Mouse (Mus musculus) limb, embryonic 14.5 days (tissue): ENCODE data around the gene Tbc1d10c. TPM values are rescaled to one million over a fixed set of nuclear protein-coding genes. Genes with fewer than 3 reads are reported as not detected.

Experiments used
- ATAC-seq: fragments of 200-750 bp; cut with Nextera tagmentation; 2 replicates; pipeline ENCODE4 v1.8.0; 2017; ENCODE audit warnings: low read depth, moderate number of reproducible peaks, moderate TSS enrichment; ENCODE audit not compliant: low FRiP score
- DNase-seq: peaks from one replicate; pipeline ENCODE4 v3.0.0-alpha.2; 2015; ENCODE audit warnings: low spot score
- H3K27ac ChIP-seq: fragments of 300-500 bp; sonication (generic); replicated peaks from 2 replicates; pipeline ENCODE4 v1.5.1; 2014; ENCODE audit warnings: low read depth, mild to moderate bottlenecking, low read length, moderate library complexity, mixed read lengths
- H3K27me3 ChIP-seq: fragments of 300-500 bp; sonication (generic); 2 replicates; pipeline ENCODE4 v1.6.1; 2014; ENCODE audit warnings: low read length, mixed read lengths; ENCODE audit not compliant: control insufficient read depth, insufficient read depth
- H3K36me3 ChIP-seq: fragments of 300-500 bp; sonication (generic); 2 replicates; pipeline ENCODE4 v1.6.1; 2014; ENCODE audit warnings: mild to moderate bottlenecking, low read length, moderate library complexity, mixed read lengths; ENCODE audit not compliant: control insufficient read depth, insufficient read depth
- H3K4me1 ChIP-seq: fragments of 300-500 bp; sonication (generic); 2 replicates; pipeline ENCODE4 v1.6.1; 2014; ENCODE audit warnings: antibody characterized with exemption, low read length, mixed read lengths; ENCODE audit not compliant: control insufficient read depth, insufficient read depth
- H3K4me2 ChIP-seq: fragments of 300-500 bp; sonication (generic); replicated peaks from 2 replicates; pipeline ENCODE4 v1.6.1; 2014; ENCODE audit warnings: low read depth, mild to moderate bottlenecking, low read length, moderate library complexity; ENCODE audit not compliant: severe bottlenecking
- H3K4me3 ChIP-seq: fragments of 300-500 bp; sonication (generic); replicated peaks from 2 replicates; pipeline ENCODE4 v1.5.1; 2014; ENCODE audit warnings: low read length
- H3K9ac ChIP-seq: fragments of 300-500 bp; sonication (generic); 2 replicates; pipeline ENCODE4 v1.6.1; 2014; ENCODE audit warnings: mild to moderate bottlenecking, low read depth, low read length, moderate library complexity; ENCODE audit not compliant: severe bottlenecking
- H3K9me3 ChIP-seq: fragments of 300-500 bp; sonication (generic); 2 replicates; pipeline ENCODE4 v1.6.1; 2016; ENCODE audit warnings: low read length; ENCODE audit not compliant: control insufficient read depth
- POLR2A ChIP-seq: fragments of 200-500 bp; IDR thresholded peaks from 2 replicates; pipeline ENCODE4 v1.8.0; 2012; ENCODE audit warnings: inconsistent platforms, mild to moderate bottlenecking, moderate library complexity, borderline replicate concordance; ENCODE audit not compliant: insufficient read depth, insufficient read length; ENCODE audit errors: extremely low read depth
- WGBS: fragments of 180-500 bp; shearing (Covaris S2); extraction: QIAGEN DNeasy Blood & Tissue Kit; methylation state at CpG from one replicate; pipeline ENCODE4 v1.1.7; 2014; 5-methylcytosine and 5-hydroxymethylcytosine counted together
- microRNA-seq: library from miRNA; unstranded; fragments of <30 nt; microRNA quantifications from one replicate; pipeline ENCODE4, GENCODE M21; 2016
- polyA plus RNA-seq, 2 experiments: library from polyadenylated mRNA; depleted of rRNA in 1 of 2; stranded (reverse) in 1 of 2; unstranded in 1 of 2; fragments of >200 nt; fragmentation: Nextera tagmentation in 1 of 2; extraction: Ambion mirVana in 1 of 2; gene quantifications; 2 replicates each; pipeline versions ENCODE4 v1.2.1 to v1.2.3; 2012 to 2014

Tbc1d10c gene
- polyA plus RNA-seq, 2 experiments = 3.9 to 4.5 TPM

DNA sequence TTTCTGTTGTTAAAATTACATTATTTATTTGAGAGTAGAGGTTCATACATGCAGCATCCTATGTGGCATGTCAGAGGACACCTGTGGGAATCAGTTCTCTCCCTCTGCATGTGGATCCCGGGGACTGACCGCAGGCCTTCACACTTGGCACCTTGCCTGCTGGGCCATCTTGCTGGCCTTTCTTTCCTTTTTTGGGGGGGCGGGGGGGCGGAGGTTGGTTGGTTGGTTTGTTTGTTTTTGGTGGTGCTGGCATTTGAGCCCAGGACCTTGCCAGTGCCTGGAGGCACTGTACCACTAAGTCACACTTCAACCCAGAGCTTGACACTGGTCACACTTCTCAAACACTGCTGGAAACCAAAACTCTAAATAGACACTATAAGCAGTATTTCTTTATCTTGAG, 56.7 kb downstream of the Tbc1d10c start:
- no peak overlapping the region for H3K4me3 ChIP-seq
- peaks cover 38% of the 10 kb centered on the region for H3K36me3 ChIP-seq
- H3K9ac ChIP-seq = no peak overlapping the region
- DNase-seq (no peak), ATAC-seq (no peak)
- no peak for TF ChIP-seq POLR2A
- WGBS = 85% methylated on average over 4 of the region's 4 CpGs
- H3K4me1 ChIP-seq = no peaks in the 10 kb centered on the region
- H3K27ac ChIP-seq = no peak overlapping the region
- no peaks in the 10 kb centered on the region for H3K27me3 ChIP-seq
- H3K9me3 ChIP-seq = no peaks in the 10 kb centered on the region
- H3K4me2 ChIP-seq = no peak overlapping the region

Small RNA genes within 50 kb of the gene (microRNA-seq; reads per million reads assigned to microRNA genes)
- not detected for gene Gm26115

Other genes with a start within 250 kb of the Tbc1d10c start
Only the 30 nearest of the 31 such genes appear.
- gene Aldh3b3, start 232.6 kb downstream of the Tbc1d10c start, polyA plus RNA-seq (2012; rRNA removed) = 0.32 and 0.52 TPM in 2 replicates
- gene Aldh3b3, start 232.6 kb downstream of the Tbc1d10c start, polyA plus RNA-seq (2014; fragmentation: Nextera tagmentation; extraction: Ambion mirVana) = 0.33 and 0.39 TPM in 2 replicates
- 10.7 and 14.5 TPM in 2 replicates for gene Aldh3b2, start 219.0 kb downstream of the Tbc1d10c start, polyA plus RNA-seq (2012; rRNA removed)
- 28.1 and 30.3 TPM in 2 replicates for gene Aldh3b2, start 219.0 kb downstream of the Tbc1d10c start, polyA plus RNA-seq (2014; fragmentation: Nextera tagmentation; extraction: Ambion mirVana)
- gene Acy3, start 204.7 kb downstream of the Tbc1d10c start, polyA plus RNA-seq (2012; rRNA removed) = 9.4 and 12.8 TPM in 2 replicates
- 6.7 and 9.2 TPM in 2 replicates for gene Acy3, start 204.7 kb downstream of the Tbc1d10c start, polyA plus RNA-seq (2014; fragmentation: Nextera tagmentation; extraction: Ambion mirVana)
- gene Tbx10, start 198.5 kb downstream of the Tbc1d10c start, polyA plus RNA-seq (2012; rRNA removed) = 0.08 and 0.12 TPM in 2 replicates
- 0.28 TPM in 1 of 2 replicates, not detected in the other for gene Tbx10, start 198.5 kb downstream of the Tbc1d10c start, polyA plus RNA-seq (2014; fragmentation: Nextera tagmentation; extraction: Ambion mirVana)
- 18.3 and 21.0 TPM in 2 replicates for gene Nudt8, start 190.7 kb downstream of the Tbc1d10c start, polyA plus RNA-seq (2012; rRNA removed)
- gene Nudt8, start 190.7 kb downstream of the Tbc1d10c start, polyA plus RNA-seq (2014; fragmentation: Nextera tagmentation; extraction: Ambion mirVana) = 35.8 and 38.9 TPM in 2 replicates
- gene Gm49405, start 190.7 kb downstream of the Tbc1d10c start, polyA plus RNA-seq (2012; rRNA removed) = 7.0 and 8.0 TPM in 2 replicates
- gene Gm49405, start 190.7 kb downstream of the Tbc1d10c start, polyA plus RNA-seq (2014; fragmentation: Nextera tagmentation; extraction: Ambion mirVana) = 2.3 and 3.3 TPM in 2 replicates
- 19.6 and 22.4 TPM in 2 replicates for gene Doc2g, start 188.0 kb downstream of the Tbc1d10c start, polyA plus RNA-seq (2012; rRNA removed)
- gene Doc2g, start 188.0 kb downstream of the Tbc1d10c start, polyA plus RNA-seq (2014; fragmentation: Nextera tagmentation; extraction: Ambion mirVana) = 3.4 and 3.9 TPM in 2 replicates
- gene Ndufv1, start 178.5 kb downstream of the Tbc1d10c start, polyA plus RNA-seq (2012; rRNA removed) = 141 and 157 TPM in 2 replicates
- 193 and 194 TPM in 2 replicates for gene Ndufv1, start 178.5 kb downstream of the Tbc1d10c start, polyA plus RNA-seq (2014; fragmentation: Nextera tagmentation; extraction: Ambion mirVana)
- 291 and 325 TPM in 2 replicates for gene Gstp1, start 153.3 kb downstream of the Tbc1d10c start, polyA plus RNA-seq (2012; rRNA removed)
- 508 and 540 TPM in 2 replicates for gene Gstp1, start 153.3 kb downstream of the Tbc1d10c start, polyA plus RNA-seq (2014; fragmentation: Nextera tagmentation; extraction: Ambion mirVana)
- 10.7 and 10.8 TPM in 2 replicates for gene Gstp2, start 145.3 kb downstream of the Tbc1d10c start, polyA plus RNA-seq (2012; rRNA removed)
- gene Gstp2, start 145.3 kb downstream of the Tbc1d10c start, polyA plus RNA-seq (2014; fragmentation: Nextera tagmentation; extraction: Ambion mirVana) = 0.87 and 1.7 TPM in 2 replicates
- gene Gstp3, start 131.7 kb downstream of the Tbc1d10c start, polyA plus RNA-seq (2012; rRNA removed) = 0.63 and 0.69 TPM in 2 replicates
- gene Gstp3, start 131.7 kb downstream of the Tbc1d10c start, polyA plus RNA-seq (2014; fragmentation: Nextera tagmentation; extraction: Ambion mirVana) = 0.41 and 0.47 TPM in 2 replicates
- not detected in 2 replicates for gene Cabp2, start 109.7 kb downstream of the Tbc1d10c start, polyA plus RNA-seq (2012; rRNA removed)
- not detected in 2 replicates for gene Cabp2, start 109.7 kb downstream of the Tbc1d10c start, polyA plus RNA-seq (2014; fragmentation: Nextera tagmentation; extraction: Ambion mirVana)
- gene Cdk2ap2, start 94.1 kb downstream of the Tbc1d10c start, polyA plus RNA-seq (2012; rRNA removed) = 45.2 and 52.1 TPM in 2 replicates
- gene Cdk2ap2, start 94.1 kb downstream of the Tbc1d10c start, polyA plus RNA-seq (2014; fragmentation: Nextera tagmentation; extraction: Ambion mirVana) = 67.0 and 67.6 TPM in 2 replicates
- gene Pitpnm1, start 91.3 kb downstream of the Tbc1d10c start, polyA plus RNA-seq (2012; rRNA removed) = 16.2 and 20.8 TPM in 2 replicates
- gene Pitpnm1, start 91.3 kb downstream of the Tbc1d10c start, polyA plus RNA-seq (2014; fragmentation: Nextera tagmentation; extraction: Ambion mirVana) = 4.5 and 6.7 TPM in 2 replicates
- gene Aip, start 65.4 kb downstream of the Tbc1d10c start, polyA plus RNA-seq (2012; rRNA removed) = 96.0 and 119 TPM in 2 replicates
- gene Aip, start 65.4 kb downstream of the Tbc1d10c start, polyA plus RNA-seq (2014; fragmentation: Nextera tagmentation; extraction: Ambion mirVana) = 86.4 and 95.7 TPM in 2 replicates
- 0.01 and 0.05 TPM in 2 replicates for gene Gpr152, start 51.5 kb downstream of the Tbc1d10c start, polyA plus RNA-seq (2012; rRNA removed)
- not detected in 2 replicates for gene Gpr152, start 51.5 kb downstream of the Tbc1d10c start, polyA plus RNA-seq (2014; fragmentation: Nextera tagmentation; extraction: Ambion mirVana)
- gene Cabp4, start 47.3 kb downstream of the Tbc1d10c start, polyA plus RNA-seq (2012; rRNA removed) = 0.05 and 0.06 TPM in 2 replicates
- gene Cabp4, start 47.3 kb downstream of the Tbc1d10c start, polyA plus RNA-seq (2014; fragmentation: Nextera tagmentation; extraction: Ambion mirVana) = 0.10 TPM in 2 replicates
- gene Coro1b, start 42.7 kb downstream of the Tbc1d10c start, polyA plus RNA-seq (2012; rRNA removed) = 229 and 261 TPM in 2 replicates
- 148 and 153 TPM in 2 replicates for gene Coro1b, start 42.7 kb downstream of the Tbc1d10c start, polyA plus RNA-seq (2014; fragmentation: Nextera tagmentation; extraction: Ambion mirVana)
- gene Ptprcap, start 37.7 kb downstream of the Tbc1d10c start, polyA plus RNA-seq (2012; rRNA removed) = 7.0 and 8.9 TPM in 2 replicates
- 7.8 and 8.9 TPM in 2 replicates for gene Ptprcap, start 37.7 kb downstream of the Tbc1d10c start, polyA plus RNA-seq (2014; fragmentation: Nextera tagmentation; extraction: Ambion mirVana)
- gene Rps6kb2, start 27.9 kb downstream of the Tbc1d10c start, polyA plus RNA-seq (2012; rRNA removed) = 76.4 and 85.1 TPM in 2 replicates
- 43.0 and 47.2 TPM in 2 replicates for gene Rps6kb2, start 27.9 kb downstream of the Tbc1d10c start, polyA plus RNA-seq (2014; fragmentation: Nextera tagmentation; extraction: Ambion mirVana)
- 2.6 and 5.6 TPM in 2 replicates for gene Carns1, start 15.8 kb downstream of the Tbc1d10c start, polyA plus RNA-seq (2012; rRNA removed)
- 1.4 and 1.8 TPM in 2 replicates for gene Carns1, start 15.8 kb downstream of the Tbc1d10c start, polyA plus RNA-seq (2014; fragmentation: Nextera tagmentation; extraction: Ambion mirVana)
- 490 and 517 TPM in 2 replicates for gene Ppp1ca, start 781 bp upstream of the Tbc1d10c start, polyA plus RNA-seq (2012; rRNA removed)
- 794 and 821 TPM in 2 replicates for gene Ppp1ca, start 781 bp upstream of the Tbc1d10c start, polyA plus RNA-seq (2014; fragmentation: Nextera tagmentation; extraction: Ambion mirVana)
- gene Rad9a, start 10.4 kb upstream of the Tbc1d10c start, polyA plus RNA-seq (2012; rRNA removed) = 57.5 and 75.5 TPM in 2 replicates
- gene Rad9a, start 10.4 kb upstream of the Tbc1d10c start, polyA plus RNA-seq (2014; fragmentation: Nextera tagmentation; extraction: Ambion mirVana) = 33.3 and 38.0 TPM in 2 replicates
- 42.8 and 61.2 TPM in 2 replicates for gene Clcf1, start 23.0 kb upstream of the Tbc1d10c start, polyA plus RNA-seq (2012; rRNA removed)
- gene Clcf1, start 23.0 kb upstream of the Tbc1d10c start, polyA plus RNA-seq (2014; fragmentation: Nextera tagmentation; extraction: Ambion mirVana) = 7.7 and 8.7 TPM in 2 replicates
- 0.83 and 1.0 TPM in 2 replicates for gene AC109138.7, start 23.1 kb upstream of the Tbc1d10c start, polyA plus RNA-seq (2012; rRNA removed)
- gene AC109138.7, start 23.1 kb upstream of the Tbc1d10c start, polyA plus RNA-seq (2014; fragmentation: Nextera tagmentation; extraction: Ambion mirVana) = not detected in 2 replicates
- gene Pold4, start 40.6 kb upstream of the Tbc1d10c start, polyA plus RNA-seq (2012; rRNA removed) = 48.0 and 50.7 TPM in 2 replicates
- gene Pold4, start 40.6 kb upstream of the Tbc1d10c start, polyA plus RNA-seq (2014; fragmentation: Nextera tagmentation; extraction: Ambion mirVana) = 26.5 and 28.4 TPM in 2 replicates
- 57.5 and 65.5 TPM in 2 replicates for gene Ssh3, start 77.9 kb upstream of the Tbc1d10c start, polyA plus RNA-seq (2012; rRNA removed)
- gene Ssh3, start 77.9 kb upstream of the Tbc1d10c start, polyA plus RNA-seq (2014; fragmentation: Nextera tagmentation; extraction: Ambion mirVana) = 21.2 and 22.3 TPM in 2 replicates
- 25.2 and 33.2 TPM in 2 replicates for gene Ankrd13d, start 91.9 kb upstream of the Tbc1d10c start, polyA plus RNA-seq (2012; rRNA removed)
- gene Ankrd13d, start 91.9 kb upstream of the Tbc1d10c start, polyA plus RNA-seq (2014; fragmentation: Nextera tagmentation; extraction: Ambion mirVana) = 10.2 and 11.5 TPM in 2 replicates
- 83.6 and 92.1 TPM in 2 replicates for gene Grk2, start 114.9 kb upstream of the Tbc1d10c start, polyA plus RNA-seq (2012; rRNA removed)
- 22.3 and 22.9 TPM in 2 replicates for gene Grk2, start 114.9 kb upstream of the Tbc1d10c start, polyA plus RNA-seq (2014; fragmentation: Nextera tagmentation; extraction: Ambion mirVana)
- gene Kdm2a, start 207.0 kb upstream of the Tbc1d10c start, polyA plus RNA-seq (2012; rRNA removed) = 99.7 and 126 TPM in 2 replicates
- gene Kdm2a, start 207.0 kb upstream of the Tbc1d10c start, polyA plus RNA-seq (2014; fragmentation: Nextera tagmentation; extraction: Ambion mirVana) = 54.4 and 59.8 TPM in 2 replicates